12 mouse cellular contexts compared by ENCODE assay signal in genomic region chr17:47528919-47529318, GRCm38 (mm10). TPM values are rescaled to one million over a fixed set of nuclear protein-coding genes. Genes with fewer than 3 reads are reported as not detected.
A peak's percentile ranks its signal among the peaks of the same experiment; 100 is the strongest.
DNase-seq lines count a peak whose midpoint lies in the region; ATAC-seq lines count a peak whose summit lies in the region.
"Had no signal": no experiment of that assay in that cellular context is flagged by ENCODE, and none has a peak within 500 bp of the region (broad histone marks: within the 10 kb centered on the region; RNA-seq: fewer than 3 reads in every experiment).

No protein-coding gene starts in this region.

- ATAC-seq in hindbrain, embryonic 13.5 days (ENCODE audit: low FRiP score) = no peak
- no peak for ATAC-seq in hindbrain, embryonic 14.5 days (ENCODE audit: low FRiP score)
- ATAC-seq in frontal cortex, adult (ENCODE audit: low TSS enrichment) = no peak

- no peaks in the 10 kb centered on the region for H3K9me3 ChIP-seq in hindbrain, embryonic 13.5 days
- H3K9me3 ChIP-seq in hindbrain, embryonic 14.5 days (ENCODE audit: control insufficient read depth, low read length) = no peaks in the 10 kb centered on the region
- H3K9me3 ChIP-seq: G1E had no signal

- H3K4me3 ChIP-seq in hindbrain, embryonic 13.5 days = no peak overlapping the region
- H3K4me3 ChIP-seq in hindbrain, embryonic 14.5 days (replicated peaks; ENCODE audit: low read length) = no peak overlapping the region
- H3K4me3 ChIP-seq: left cerebral cortex, adult 2 months had no signal

- WGBS in hindbrain, embryonic 13.5 days = 58% methylated on average over 8 of the region's 8 CpGs
- 53% methylated on average over 8 of the region's 8 CpGs for WGBS in hindbrain, embryonic 14.5 days

- DNase-seq in hindbrain, embryonic 14.5 days (ENCODE audit: low spot score) = no peak
- peak; percentile 61 for DNase-seq in thymus, postnatal 14 days
- DNase-seq in thymus, adult 18-20 months = no peak
- peak; percentile 49 for DNase-seq in induced T-regulatory cell, adult 2 months (ENCODE audit: low read depth)
- DNase-seq in adrenal gland, postnatal 10 days = no peak
- DNase-seq: gastrocnemius, postnatal 25 days; kidney, postnatal 36 days; lung, postnatal 10 days had no signal

- no peak overlapping the region for H3K4me2 ChIP-seq in hindbrain, embryonic 13.5 days
- H3K4me2 ChIP-seq in hindbrain, embryonic 14.5 days (replicated peaks) = no peak overlapping the region

- H3K36me3 ChIP-seq in hindbrain, embryonic 13.5 days = no peaks in the 10 kb centered on the region
- no peaks in the 10 kb centered on the region for H3K36me3 ChIP-seq in hindbrain, embryonic 14.5 days (replicated peaks; ENCODE audit: control insufficient read depth, insufficient read depth)

- H3K27ac ChIP-seq in hindbrain, embryonic 13.5 days = no peak overlapping the region
- no peak overlapping the region for H3K27ac ChIP-seq in hindbrain, embryonic 14.5 days
- H3K27ac ChIP-seq: left cerebral cortex, adult 2 months had no signal

- H3K27me3 ChIP-seq in hindbrain, embryonic 13.5 days = no peaks in the 10 kb centered on the region
- no peaks in the 10 kb centered on the region for H3K27me3 ChIP-seq in hindbrain, embryonic 14.5 days (ENCODE audit: control insufficient read depth, insufficient read depth, low read length)

- H3K9ac ChIP-seq in hindbrain, embryonic 13.5 days = peak overlapping the region; percentile 3; the same call in 1 of the 2 replicates
- H3K9ac ChIP-seq in hindbrain, embryonic 14.5 days = no peak overlapping the region

- H3K4me1 ChIP-seq in hindbrain, embryonic 13.5 days (replicated peaks) = peaks cover 8% of the 10 kb centered on the region; the same call in 1 of the 2 replicates
- peaks cover 9% of the 10 kb centered on the region; the same call in 1 of the 2 replicates for H3K4me1 ChIP-seq in hindbrain, embryonic 14.5 days (replicated peaks; ENCODE audit: control insufficient read depth, insufficient read depth, low read length)

RNA-seq across cellular contexts. Expression of gene Ccnd3, which starts 24.1 kb away (rescaled TPM):
- 74.3 and 75.2 TPM in 2 replicates for polyA plus RNA-seq in hindbrain, embryonic 13.5 days (2015; fragmentation: Nextera tagmentation; extraction: Ambion mirVana)
- polyA plus RNA-seq in hindbrain, embryonic 14.5 days (2014; fragmentation: Nextera tagmentation; extraction: Ambion mirVana) = 78.9 and 80.3 TPM in 2 replicates
- total RNA-seq in adrenal gland, postnatal 10 days (2021) = 100 to 1,000 TPM; 178 to 185 TPM

RNA-seq across cellular contexts. Expression of gene Taf8, which starts 26.8 kb away (rescaled TPM):
- polyA plus RNA-seq in hindbrain, embryonic 13.5 days (2015; fragmentation: Nextera tagmentation; extraction: Ambion mirVana) = 23.4 and 23.5 TPM in 2 replicates
- polyA plus RNA-seq in hindbrain, embryonic 14.5 days (2014; fragmentation: Nextera tagmentation; extraction: Ambion mirVana) = 16.4 and 16.9 TPM in 2 replicates
- total RNA-seq in adrenal gland, postnatal 10 days (2021) = 10 to 100 TPM; 15.4 to 19.1 TPM

Comparison
In these comparisons a context has a peak if more than half of its experiments do, and no peak if none do; other contexts are left out.
1. DNase-seq: peak in thymus, postnatal 14 days (single experiment) and induced T-regulatory cell, adult 2 months (single experiment); none in hindbrain, embryonic 14.5 days (single experiment), thymus, adult 18-20 months (0 of 2) and adrenal gland, postnatal 10 days (single experiment).